Mouse (Mus musculus) gastrocnemius, postnatal 14 days (tissue): ENCODE measurements around the gene Nle1. TPM values are rescaled to one million over a fixed set of nuclear protein-coding genes. Genes with fewer than 3 reads are reported as not detected.
"Not testable (repeated sequence)": the region's sequence is repeated elsewhere in the genome, so short reads cannot be mapped to it uniquely, and the experiment has no call there.

Experiments used
- DNase-seq: peaks from one replicate; pipeline ENCODE4 v3.0.0; 2021; ENCODE audit warnings: mixed read lengths
- intact Hi-C: fragments of 180-260 bp; cut with DNase I; formaldehyde crosslinking; loops from one replicate; pipeline ENCODE4 v1.15.1; 2025; ENCODE audit warnings: low total_unique reads
- long read RNA-seq, 2 experiments: library from polyadenylated mRNA; stranded (forward); transcript quantifications; one replicate each; pipeline ENCODE4 v2.0.0; 2021
- total RNA-seq, 2 experiments: library from RNA; stranded (reverse); gene quantifications; 2 replicates each; pipeline ENCODE4 v1.2.3; 2021

Gene Nle1
- 10 to 100 TPM in 1 of 2 experiments, 1 to 10 TPM in 1; 8.8 to 11.0 TPM for total RNA-seq
- long read RNA-seq, experiment 1, transcript Nle1-201 (13 exons, 1,783 nt) = major isoform, 9 of 14 reads
- long read RNA-seq, experiment 1, partial matches to known transcripts = 2 of 14 reads
- long read RNA-seq, experiment 1, other reads (novel, unspliced or antisense) = 3 of 14 reads
- long read RNA-seq, experiment 2, transcript Nle1-201 (13 exons, 1,783 nt) = major isoform, 7 of 15 reads
- long read RNA-seq, experiment 2, partial matches to known transcripts = 2 of 15 reads
- long read RNA-seq, experiment 2, other reads (novel, unspliced or antisense) = 6 of 15 reads

DNA sequence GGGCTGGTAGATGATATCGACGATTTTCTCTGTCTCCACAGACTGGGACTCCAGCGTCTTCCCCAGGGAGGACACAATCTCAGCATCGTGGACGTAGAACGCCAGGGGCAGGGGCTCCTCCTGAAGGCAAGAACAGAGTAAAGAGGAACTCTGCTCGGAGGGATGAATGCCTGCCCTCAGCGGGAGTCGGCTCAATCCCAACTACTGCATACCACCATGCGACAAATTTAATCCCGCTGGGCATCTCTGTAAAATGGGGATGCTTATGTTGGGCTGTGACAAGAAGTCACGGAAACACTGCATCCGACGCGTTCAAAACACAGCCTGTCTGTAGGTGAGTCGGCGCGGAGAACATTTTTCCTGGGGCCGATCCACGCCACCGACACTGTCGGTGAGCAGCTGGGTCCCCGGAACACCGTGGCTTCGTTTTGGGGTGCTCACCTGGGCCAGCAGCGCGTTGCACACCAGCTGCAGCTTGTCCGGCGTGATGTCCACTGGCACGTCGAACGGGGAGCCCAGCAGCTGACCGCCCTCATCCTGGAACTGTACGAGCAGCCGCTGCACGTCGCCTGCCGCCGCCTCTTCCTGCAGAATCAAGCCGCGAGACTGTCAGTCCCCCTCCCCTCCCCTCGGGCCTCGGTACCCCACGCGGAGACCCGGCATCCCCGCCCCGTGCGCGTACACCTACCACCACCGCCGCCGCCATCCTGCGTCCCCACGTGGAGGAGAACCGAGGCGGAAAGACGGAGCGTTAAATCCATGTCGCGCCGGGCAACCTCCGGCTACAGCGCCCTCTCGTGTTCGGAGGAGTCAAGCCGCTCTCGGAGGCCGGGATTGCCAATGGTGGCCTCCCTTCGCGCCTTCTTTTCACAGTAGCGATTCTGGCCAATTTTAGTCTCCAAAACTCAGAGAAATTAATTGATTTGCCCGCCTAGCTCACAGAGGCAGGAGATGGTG lies at the start of gene Nle1:
Nle1 (minus strand) TSS at position 761 of the 957 bp plus-strand sequence.
- intact Hi-C loops = no loop called here
- peak; percentile 92 for DNase-seq

DNA sequence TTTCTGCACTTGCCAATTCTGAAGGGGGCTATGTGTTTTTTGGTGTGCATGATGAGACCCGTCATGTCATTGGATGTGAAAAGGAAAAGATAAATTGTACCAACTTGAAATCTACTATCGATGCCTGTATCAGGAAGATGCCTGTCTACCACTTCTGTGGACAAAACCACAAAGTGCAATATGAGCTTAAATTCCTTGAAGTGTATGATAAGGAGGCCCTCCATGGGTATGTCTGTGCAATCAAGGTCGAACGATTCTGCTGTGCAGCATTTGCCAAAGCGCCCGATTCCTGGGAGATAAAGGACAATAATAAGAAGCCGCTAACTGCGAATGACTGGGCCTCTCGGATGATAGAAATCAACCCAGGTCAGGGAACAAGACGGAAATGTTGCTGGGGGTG lies 48.7 kb upstream of the Nle1 start:
- DNase-seq = no peak
- intact Hi-C loops = no loop called here

DNA sequence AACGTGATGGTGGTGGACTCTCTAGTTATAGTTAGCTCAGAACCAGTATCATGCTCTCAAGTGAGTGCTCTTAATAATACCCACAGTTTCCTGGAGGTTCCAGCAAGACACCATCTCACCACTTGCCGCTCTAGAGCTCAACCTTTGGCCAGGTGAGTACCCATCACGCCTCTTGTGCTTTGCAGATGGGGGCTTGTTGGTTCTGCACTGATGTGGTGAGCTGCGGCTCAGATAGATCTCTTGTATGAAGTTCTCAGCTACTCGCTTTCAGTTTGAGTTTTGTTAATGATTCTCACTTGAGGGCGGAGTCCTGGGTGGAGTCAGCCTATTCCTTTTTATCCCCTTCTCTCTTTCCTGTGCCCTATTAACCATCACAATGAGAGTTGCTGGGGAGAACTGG lies 46.4 kb upstream of the Nle1 start:
- no peak for DNase-seq
- intact Hi-C loops = no loop called here

DNA sequence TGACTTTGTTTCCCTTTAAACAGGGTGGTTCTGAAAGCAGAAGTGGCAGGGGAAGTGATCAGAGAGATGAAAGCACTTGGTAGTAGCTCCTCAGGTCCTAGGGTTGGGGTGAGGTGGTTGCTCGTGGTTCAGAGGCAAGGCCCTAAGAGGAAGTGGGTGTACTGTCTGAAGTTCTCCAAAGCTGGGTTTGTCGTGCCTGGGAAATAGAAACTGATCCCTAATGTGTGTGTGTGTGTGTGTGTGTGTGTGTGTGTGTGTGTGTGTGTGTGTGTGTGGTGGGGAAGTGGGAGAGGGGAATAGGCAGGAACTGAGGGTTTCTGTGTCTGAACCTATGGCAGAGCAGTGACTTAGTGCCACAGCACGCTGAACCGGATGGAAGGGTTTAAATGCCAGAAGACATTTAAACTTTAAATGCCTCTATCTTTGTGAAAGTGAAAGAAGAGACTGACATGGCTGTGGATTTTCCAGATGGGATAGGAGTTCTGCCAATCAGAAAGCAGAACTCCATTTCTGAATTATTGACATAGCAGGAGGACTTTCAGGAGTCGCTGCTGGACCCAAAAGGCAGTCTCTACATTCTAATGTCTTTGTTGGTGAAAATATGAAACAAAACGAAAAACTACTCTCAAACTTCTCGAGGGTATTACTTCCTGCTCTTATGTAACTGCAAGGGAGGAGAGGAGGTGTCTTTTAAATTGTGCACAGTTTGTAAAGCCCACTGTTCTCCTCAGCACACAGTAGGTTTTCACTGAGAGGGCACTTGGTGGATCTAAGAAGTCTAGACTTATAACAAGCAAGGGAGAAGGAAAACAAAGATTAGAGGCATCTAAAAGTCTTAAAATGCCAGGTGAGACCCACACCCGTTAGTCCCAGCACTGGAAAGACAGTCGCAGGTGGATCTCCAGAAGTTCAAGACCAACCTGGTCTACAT lies 44.7 kb upstream of the Nle1 start:
- intact Hi-C loops = no loop called here
- no peak for DNase-seq

DNA sequence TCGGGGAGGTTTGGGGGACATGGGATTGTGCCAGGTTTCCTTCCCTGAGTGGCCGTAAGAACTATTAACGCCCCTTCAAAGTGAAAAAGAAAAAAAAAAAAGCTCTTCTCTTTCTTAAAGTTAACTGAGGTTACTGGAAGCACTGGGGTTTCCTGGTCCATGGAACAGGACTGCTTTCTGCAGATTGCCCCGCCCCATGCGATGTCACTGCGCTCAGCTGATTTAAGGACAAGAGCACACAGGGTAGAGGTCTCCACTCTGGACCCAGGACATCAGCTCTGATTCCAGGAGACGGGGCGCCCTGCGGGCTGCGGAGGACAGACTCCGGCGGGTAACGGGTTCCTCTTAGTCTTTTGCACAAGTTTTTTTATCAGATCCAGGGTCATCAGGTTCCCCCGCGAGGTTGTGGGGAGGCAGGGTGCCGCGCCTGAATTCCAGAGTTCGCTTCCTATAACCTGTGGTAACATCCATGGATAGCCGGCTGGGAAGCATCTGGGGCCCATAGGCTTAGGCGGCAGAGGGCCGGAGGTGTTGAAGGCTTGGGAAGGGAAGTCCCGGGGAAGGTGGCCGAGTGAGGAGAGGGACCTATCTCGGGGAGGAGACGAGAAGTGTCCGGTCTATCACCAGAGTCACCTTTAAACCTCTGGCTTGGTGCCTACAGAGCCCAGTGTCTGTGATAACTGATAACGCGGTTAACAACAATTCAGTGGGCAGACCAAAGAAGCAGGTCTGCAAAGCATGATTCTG lies 43.8 kb upstream of the Nle1 start:
- intact Hi-C loops = no loop called here
- peak; percentile 76 for DNase-seq

DNA sequence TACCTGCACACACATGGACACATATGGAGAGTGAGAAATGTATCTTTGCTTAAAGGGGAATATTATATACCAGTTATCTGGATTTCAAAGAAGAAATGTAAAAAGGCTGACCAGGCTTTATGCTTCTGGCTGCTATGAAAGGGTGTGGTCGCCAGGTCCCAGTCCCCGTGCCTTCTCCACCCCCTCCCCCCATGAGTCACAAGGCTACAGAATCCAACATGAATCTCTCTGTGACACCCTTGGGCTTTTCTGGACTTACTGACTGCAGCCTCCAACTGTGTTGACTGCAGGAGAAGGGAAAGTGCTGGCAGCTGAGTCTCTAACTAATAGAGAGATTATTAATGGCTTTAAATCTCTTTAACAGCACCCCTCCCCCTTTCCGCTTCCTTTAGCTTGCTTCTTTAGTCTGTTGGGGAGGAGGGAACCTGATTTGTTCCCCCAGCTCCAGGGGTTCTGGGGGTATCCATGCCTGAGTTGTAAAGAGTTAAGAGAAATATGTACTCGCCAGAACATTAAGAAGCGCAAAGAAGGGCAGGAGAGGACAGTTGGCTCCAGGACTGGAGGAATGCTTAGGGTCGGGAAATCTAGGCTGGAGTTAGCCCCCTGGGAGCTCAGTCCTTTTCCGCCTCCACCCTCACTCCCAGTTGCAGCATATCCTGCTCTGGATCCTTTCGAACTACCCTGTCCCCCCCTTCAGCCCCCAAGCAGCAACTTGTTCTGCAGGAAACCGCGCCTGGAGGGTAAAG lies 42.7 kb upstream of the Nle1 start, which contains the start of gene Slfn5:
Slfn5 (plus strand) TSS at position 614 of the 746 bp plus-strand sequence.
- DNase-seq = peak; percentile 63
- intact Hi-C loops = no loop called here

DNA sequence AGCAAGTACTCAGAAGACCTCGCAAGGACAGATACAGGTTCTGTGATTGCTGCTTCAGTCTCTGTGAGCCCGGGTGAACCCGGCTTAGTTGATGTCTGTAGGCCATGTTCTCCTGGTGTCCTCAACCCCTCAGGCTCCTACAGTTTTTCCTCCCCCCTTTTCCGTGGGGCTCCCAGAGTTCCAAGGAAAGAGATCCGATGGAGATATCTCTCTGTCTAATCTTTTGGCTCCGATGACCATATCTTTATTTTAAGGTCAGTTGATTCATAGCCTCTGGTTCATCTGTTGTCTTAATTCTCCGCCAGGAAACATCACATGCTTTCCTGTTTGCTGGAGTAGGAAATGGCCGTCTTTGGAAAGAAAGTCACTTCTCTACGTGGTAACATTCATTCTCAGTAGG lies 40.8 kb upstream of the Nle1 start:
- intact Hi-C loops = no loop called here
- DNase-seq = no peak

DNA sequence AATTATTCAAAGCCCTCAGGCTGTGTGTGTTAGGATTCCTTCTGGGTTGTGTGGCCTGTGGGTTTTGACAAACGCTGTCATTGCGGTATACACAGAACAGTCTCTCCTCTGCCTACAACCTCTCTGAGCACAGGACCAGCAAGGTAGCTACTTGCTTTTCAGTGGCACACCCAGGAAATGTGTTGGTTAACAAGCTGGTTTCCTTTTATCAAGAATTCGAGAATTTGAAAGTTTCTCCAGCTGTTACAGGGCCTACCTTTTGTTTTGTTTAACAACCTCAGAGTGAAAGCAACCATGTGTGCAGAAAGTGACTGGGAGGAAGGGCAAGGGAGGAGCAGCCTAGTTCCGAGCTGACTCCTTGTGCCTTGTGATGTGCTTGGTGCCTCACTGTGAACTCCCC lies 39.2 kb upstream of the Nle1 start:
- intact Hi-C loops = no loop called here
- DNase-seq = no peak

DNA sequence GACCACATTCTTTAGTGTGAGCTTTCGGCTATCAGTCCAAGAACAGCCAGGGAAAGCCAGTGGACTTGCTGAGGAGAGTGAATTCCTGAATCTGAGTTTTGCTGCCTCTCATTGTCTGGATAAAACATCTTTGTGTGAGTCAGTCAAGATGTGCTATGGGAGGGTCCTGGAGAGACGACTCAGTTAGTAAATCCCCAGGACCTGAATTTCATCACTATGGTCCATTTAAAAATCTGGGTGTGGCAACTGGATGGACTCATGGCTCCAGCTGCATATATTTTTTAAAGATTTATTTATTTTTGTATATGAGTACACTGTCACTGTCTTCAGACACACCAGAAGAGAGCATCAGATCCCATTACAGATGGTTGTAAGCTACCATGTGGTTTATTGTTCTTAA lies 37.4 kb upstream of the Nle1 start:
- DNase-seq = no peak
- intact Hi-C loops = no loop called here

DNA sequence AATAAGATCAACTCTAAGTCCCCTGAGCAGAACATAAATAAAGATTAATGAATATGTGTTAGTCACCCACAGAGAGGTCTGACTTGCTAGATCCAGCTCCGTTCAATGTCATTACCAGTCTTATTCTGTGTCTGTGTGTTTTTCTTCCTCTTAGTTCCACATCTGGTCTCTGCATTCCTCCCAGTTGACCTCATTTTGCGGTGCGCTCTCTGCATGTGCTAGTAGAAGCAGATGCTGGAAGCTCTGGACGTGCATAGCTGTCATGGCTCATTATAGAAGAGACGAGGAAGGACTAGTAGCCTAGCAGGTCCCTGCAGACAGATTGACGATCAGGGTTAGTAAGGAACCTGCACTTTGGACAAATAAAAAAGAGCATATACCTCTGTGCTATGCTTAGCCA lies 35.1 kb upstream of the Nle1 start:
- no peak for DNase-seq
- intact Hi-C loops = no loop called here

DNA sequence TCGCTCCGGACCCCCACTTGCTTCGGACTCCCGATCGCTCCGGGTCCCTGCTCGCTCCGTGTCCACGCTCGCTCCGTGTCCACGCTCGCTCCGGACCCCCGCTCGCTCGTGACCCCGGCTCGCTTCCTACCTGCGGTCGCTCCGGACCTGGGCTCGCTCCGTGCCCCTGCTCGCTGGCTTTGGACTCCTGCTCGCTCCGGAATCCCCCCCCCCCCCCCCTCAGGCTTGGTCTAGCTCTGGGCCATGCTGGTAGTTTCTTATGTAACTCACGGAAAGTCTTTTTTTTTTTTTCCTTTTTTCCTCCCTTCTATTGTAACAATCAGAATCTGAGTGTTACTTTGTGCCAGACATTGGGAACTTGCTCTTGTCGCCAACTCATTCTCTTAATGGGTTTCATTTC lies 25.0 kb upstream of the Nle1 start:
- no peak for DNase-seq
- intact Hi-C loops = no loop called here

DNA sequence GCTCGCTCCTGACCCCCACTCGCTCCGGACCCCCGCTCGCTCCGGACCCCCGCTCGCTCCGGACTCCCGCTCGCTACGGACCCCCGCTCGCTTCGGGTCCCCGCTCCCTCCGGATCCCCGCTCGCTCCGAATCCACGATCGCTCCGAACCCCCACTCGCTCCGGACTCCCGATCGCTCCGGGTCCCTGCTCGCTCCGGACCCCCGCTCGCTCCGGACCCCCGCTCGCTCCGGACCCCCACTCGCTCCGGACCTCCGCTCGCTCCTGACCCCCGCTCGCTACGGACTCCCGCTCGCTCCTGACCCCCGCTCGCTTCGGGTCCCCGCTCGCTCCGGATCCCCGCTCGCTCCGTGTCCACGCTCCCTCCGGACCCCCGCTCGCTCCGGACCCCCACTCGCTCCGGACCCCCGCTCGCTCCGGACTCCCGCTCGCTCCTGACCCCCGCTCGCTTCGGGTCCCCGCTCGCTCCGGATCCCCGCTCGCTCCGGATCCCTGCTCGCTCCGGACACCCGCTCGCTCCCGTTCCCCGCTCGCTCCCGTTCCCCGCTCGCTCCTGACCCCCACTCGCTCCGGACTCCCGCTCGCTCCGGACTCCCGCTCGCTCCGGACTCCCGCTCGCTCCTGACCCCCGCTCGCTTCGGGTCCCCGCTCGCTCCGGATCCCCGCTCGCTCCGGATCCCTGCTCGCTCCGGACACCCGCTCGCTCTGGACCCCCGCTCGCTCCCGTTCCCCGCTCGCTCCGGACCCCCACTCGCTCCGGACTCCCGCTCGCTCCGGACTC lies 23.6 kb upstream of the Nle1 start:
- intact Hi-C loops = not testable (repeated sequence)

DNA sequence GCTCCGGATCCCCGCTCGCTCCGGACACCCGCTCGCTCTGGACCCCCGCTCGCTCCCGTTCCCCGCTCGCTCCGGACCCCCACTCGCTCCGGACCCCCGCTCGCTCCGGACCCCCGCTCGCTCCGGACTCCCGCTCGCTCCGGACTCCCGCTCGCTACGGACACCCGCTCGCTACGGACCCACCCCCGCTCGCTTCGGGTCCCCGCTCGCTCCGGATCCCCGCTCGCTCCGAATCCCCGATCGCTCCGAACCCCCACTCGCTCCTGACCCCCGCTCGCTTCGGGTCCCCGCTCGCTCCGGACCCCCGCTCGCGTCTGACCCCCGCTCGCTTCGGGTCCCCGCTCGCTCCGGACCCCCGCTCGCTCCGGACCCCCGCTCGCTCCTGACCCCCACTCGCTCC lies 22.9 kb upstream of the Nle1 start:
- DNase-seq, intact Hi-C loops: not testable (repeated sequence)

More for the DNA sequence above, 23.6 kb upstream of the Nle1 start:
- DNase-seq = not testable (repeated sequence)

DNA sequence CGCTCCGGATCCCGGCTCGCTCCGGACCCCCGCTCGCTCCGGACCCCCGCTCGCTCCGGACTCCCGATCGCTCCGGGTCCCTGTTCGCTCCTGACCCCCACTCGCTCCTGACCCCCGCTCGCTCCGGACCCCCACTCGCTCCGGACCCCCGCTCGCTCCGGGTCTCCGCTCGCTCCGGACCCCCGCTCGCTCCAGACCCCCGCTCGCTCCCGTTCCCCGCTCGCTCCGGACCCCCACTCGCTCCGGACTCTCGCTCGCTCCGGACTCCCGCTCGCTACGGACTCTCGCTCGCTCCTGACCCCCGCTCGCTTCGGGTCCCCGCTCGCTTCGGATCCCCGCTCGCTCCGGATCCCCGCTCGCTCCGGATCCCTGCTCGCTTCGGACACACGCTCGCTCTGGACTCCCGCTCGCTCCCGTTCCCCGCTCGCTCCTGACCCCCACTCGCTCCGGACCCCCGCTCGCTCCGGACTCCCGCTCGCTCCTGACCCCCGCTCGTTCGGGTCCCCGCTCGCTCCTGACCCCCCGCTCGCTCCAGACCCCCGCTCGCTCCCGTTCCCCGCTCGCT lies 22.3 kb upstream of the Nle1 start:
- DNase-seq = peak; percentile 38
- intact Hi-C loops = not testable (repeated sequence)

DNA sequence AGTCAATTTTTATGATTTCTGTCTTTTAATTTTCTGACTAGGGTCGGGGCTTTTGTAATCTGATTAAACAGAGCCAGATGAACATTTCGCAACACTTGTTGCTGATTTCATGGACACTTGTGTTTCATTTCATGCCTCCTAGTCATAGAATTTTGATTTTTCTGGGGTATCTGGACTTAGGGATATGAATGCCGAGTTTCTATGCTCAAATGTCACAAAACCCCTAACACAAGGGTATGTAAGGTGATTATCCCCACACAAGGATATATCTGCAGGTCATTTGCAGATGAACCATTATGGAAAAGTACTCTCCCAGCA lies 21.4 kb upstream of the Nle1 start:
- intact Hi-C loops = no loop called here
- DNase-seq = no peak

DNA sequence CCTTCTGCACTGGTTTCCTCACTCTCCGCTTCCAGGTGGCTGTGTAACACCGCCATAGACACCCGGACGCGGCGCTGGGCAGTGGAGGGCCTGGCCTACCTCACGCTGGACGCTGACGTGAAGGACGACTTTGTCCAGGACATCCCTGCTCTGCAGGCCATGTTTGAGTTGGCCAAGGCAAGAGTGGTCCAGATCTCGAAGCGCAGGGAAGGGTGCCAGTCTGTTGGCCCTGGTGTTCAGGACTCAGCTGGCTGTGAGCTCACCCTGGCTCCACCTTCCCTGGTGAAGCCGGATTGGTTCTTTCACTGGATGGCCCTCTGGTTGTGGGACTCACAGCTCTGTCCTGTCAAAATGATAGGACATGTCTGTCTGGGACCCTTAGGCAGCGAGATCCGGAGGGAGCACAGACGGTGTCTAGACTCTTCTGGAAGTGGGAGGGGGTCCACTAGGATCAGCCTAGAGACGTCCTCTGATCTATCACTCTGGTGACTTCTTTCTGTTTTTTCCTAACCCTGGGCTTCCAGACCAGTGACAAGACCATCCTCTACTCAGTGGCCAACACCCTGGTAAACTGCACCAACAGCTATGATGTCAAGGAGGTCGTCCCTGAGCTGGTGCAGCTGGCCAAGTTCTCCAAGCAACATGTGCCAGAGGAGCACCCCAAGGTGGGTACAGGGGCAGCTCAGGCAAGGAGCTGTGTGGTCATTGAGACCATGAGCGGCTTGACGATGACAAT lies 20.9 kb upstream of the Nle1 start:
- no peak for DNase-seq
- intact Hi-C loops = no loop called here

DNA sequence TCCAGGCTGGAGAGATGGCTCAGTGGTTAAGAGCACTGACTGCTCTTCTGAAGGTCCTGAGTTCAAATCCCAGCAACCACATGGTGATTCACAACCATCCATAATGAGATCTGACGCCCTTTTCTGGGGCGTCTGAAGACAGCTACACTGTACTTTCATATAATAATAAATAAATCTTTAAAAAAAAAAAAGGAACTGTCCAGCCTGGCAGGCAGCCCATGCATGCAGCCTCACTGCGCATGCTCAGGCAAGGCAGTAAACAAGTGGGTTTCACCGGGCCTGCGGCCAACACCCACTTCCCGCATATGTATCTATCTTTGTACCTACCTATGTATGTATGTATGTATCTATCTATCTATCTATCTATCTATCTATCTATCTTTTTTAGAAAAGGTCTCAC lies 15.7 kb upstream of the Nle1 start:
- intact Hi-C loops, DNase-seq: not testable (repeated sequence)
